Mouse (Mus musculus): Measurements from ENCODE around the gene Btrc. TPM values are rescaled to one million over a fixed set of nuclear protein-coding genes. Genes with fewer than 3 reads are reported as not detected.

Gene Btrc
- polyA plus RNA-seq, 1 experiment from 2014 or later = 63.3 TPM

- Histone ChIP-seq H3K9me3 (ENCODE audit: control insufficient read depth, low read length) (no peaks in the 10 kb centered on the region), H3K27ac (ENCODE audit: low read depth, low read length) (no peak overlapping the region), H3K4me3 (ENCODE audit: low read depth, low read length) (no peak overlapping the region), H3K9ac (ENCODE audit: low read depth, low read length) (no peak overlapping the region), H3K36me3 (ENCODE audit: control insufficient read depth, insufficient read depth, low read length) (no peaks in the 10 kb centered on the region), H3K4me2 (replicated peaks; ENCODE audit: low read depth, low read length) (no peak overlapping the region), H3K27me3 (ENCODE audit: control insufficient read depth, insufficient read depth, low read length) (no peaks in the 10 kb centered on the region), H3K4me1 (replicated peaks; ENCODE audit: control insufficient read depth, insufficient read depth, low read length) (no peaks in the 10 kb centered on the region)
- 64% methylated on average over 11 of the region's 11 CpGs for WGBS
- no peak for DNase-seq (ENCODE audit: low spot score)
- ATAC-seq (ENCODE audit: low FRiP score) = no peak
Measured at GRCm38 (mm10) chr19:45472691-45473520, 109.4 kb downstream of the Btrc start.

DNA sequence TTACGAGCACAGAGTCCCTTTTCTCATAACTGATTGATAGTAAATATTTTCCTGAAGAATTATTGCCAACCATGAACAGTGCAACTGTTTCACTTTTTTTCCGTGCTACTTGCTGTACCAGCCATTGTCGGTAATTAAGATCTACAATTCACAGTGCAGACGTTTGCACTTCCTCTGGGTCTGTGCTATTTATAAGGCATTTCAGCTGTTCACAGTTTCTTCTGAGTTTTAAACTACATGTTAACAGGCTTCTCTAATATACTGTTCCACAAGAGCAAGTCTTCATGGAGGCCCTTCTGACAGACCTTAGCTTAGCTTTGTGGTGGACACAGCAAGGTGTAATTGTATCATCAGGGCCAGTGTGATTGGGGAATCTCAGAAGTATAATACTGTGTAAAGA lies 111.2 kb downstream of the Btrc start:
- DNase-seq (ENCODE audit: low spot score) = no peak
- Histone ChIP-seq H3K27ac (ENCODE audit: low read depth, low read length) (no peak overlapping the region), H3K4me3 (ENCODE audit: low read depth, low read length) (no peak overlapping the region), H3K9me3 (ENCODE audit: control insufficient read depth, low read length) (no peaks in the 10 kb centered on the region), H3K4me2 (replicated peaks; ENCODE audit: low read depth, low read length) (no peak overlapping the region), H3K27me3 (ENCODE audit: control insufficient read depth, insufficient read depth, low read length) (no peaks in the 10 kb centered on the region), H3K9ac (ENCODE audit: low read depth, low read length) (no peak overlapping the region), H3K36me3 (ENCODE audit: control insufficient read depth, insufficient read depth, low read length) (no peaks in the 10 kb centered on the region), H3K4me1 (replicated peaks; ENCODE audit: control insufficient read depth, insufficient read depth, low read length) (no peaks in the 10 kb centered on the region)
- no peak for ATAC-seq (ENCODE audit: low FRiP score)
- WGBS = 88% methylated on average over 4 of the region's 4 CpGs

GRCm38 (mm10) chr19:45475928-45476553 lies 112.5 kb downstream of the Btrc start:
- DNase-seq (ENCODE audit: low spot score) (no peak), ATAC-seq (ENCODE audit: low FRiP score) (no peak; the same call in 1 of the 2 replicates)
- 65% methylated on average over 24 of the region's 24 CpGs for WGBS
- Histone ChIP-seq H3K9me3 (ENCODE audit: control insufficient read depth, low read length) (no peaks in the 10 kb centered on the region), H3K4me2 (replicated peaks; ENCODE audit: low read depth, low read length) (no peak overlapping the region), H3K4me3 (ENCODE audit: low read depth, low read length) (no peak overlapping the region), H3K4me1 (replicated peaks; ENCODE audit: control insufficient read depth, insufficient read depth, low read length) (no peaks in the 10 kb centered on the region), H3K27ac (ENCODE audit: low read depth, low read length) (peak overlapping the region; percentile 51), H3K27me3 (ENCODE audit: control insufficient read depth, insufficient read depth, low read length) (no peaks in the 10 kb centered on the region), H3K36me3 (ENCODE audit: control insufficient read depth, insufficient read depth, low read length) (no peaks in the 10 kb centered on the region), H3K9ac (ENCODE audit: low read depth, low read length) (no peak overlapping the region)

- H3K4me3 ChIP-seq (ENCODE audit: low read depth, low read length) = no peak overlapping the region
- no peaks in the 10 kb centered on the region for H3K36me3 ChIP-seq (ENCODE audit: control insufficient read depth, insufficient read depth, low read length)
- ATAC-seq (ENCODE audit: low FRiP score) = no peak
- H3K9me3 ChIP-seq (ENCODE audit: control insufficient read depth, low read length) = no peaks in the 10 kb centered on the region
- 89% methylated on average over 6 of the region's 6 CpGs for WGBS
- no peak overlapping the region for H3K27ac ChIP-seq (ENCODE audit: low read depth, low read length)
- DNase-seq (ENCODE audit: low spot score) = no peak
- no peak overlapping the region for H3K9ac ChIP-seq (ENCODE audit: low read depth, low read length)
- H3K4me1 ChIP-seq (replicated peaks; ENCODE audit: control insufficient read depth, insufficient read depth, low read length) = no peaks in the 10 kb centered on the region
- H3K4me2 ChIP-seq (replicated peaks; ENCODE audit: low read depth, low read length) = no peak overlapping the region
- no peaks in the 10 kb centered on the region for H3K27me3 ChIP-seq (ENCODE audit: control insufficient read depth, insufficient read depth, low read length)
Measured at GRCm38 (mm10) chr19:45479548-45479947, 116.0 kb downstream of the Btrc start.

DNA sequence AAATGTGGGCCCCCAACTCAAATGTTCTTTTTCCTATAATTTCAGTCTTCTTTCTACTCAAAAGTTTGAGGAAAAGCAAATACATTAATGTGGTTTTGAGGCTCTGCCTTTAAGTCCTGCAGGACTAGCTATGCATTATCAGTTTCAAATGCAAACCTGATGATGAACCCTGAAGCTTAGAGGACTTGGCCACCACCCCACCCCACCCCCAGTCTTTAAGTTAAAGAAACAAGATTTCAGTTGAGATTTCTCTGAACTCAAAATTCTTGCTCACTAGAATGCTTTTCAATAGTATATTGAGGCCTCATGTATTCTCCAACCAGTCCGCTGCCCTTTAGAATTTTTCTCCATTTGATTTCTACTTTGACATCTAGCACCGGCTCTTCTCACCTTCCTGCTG lies 117.0 kb downstream of the Btrc start:
- Histone ChIP-seq H3K9ac (ENCODE audit: low read depth, low read length) (no peak overlapping the region), H3K9me3 (ENCODE audit: control insufficient read depth, low read length) (no peaks in the 10 kb centered on the region), H3K27ac (ENCODE audit: low read depth, low read length) (no peak overlapping the region), H3K36me3 (ENCODE audit: control insufficient read depth, insufficient read depth, low read length) (no peaks in the 10 kb centered on the region), H3K4me2 (replicated peaks; ENCODE audit: low read depth, low read length) (no peak overlapping the region), H3K27me3 (ENCODE audit: control insufficient read depth, insufficient read depth, low read length) (no peaks in the 10 kb centered on the region), H3K4me3 (ENCODE audit: low read depth, low read length) (no peak overlapping the region), H3K4me1 (replicated peaks; ENCODE audit: control insufficient read depth, insufficient read depth, low read length) (no peaks in the 10 kb centered on the region)
- ATAC-seq (ENCODE audit: low FRiP score) (no peak), DNase-seq (ENCODE audit: low spot score) (no peak)
- 81% methylated on average over 2 of the region's 2 CpGs for WGBS

GRCm38 (mm10) chr19:45480951-45481350 lies 117.4 kb downstream of the Btrc start:
- 89% methylated on average over 4 of the region's 4 CpGs for WGBS
- Histone ChIP-seq H3K4me2 (replicated peaks; ENCODE audit: low read depth, low read length) (no peak overlapping the region), H3K4me1 (replicated peaks; ENCODE audit: control insufficient read depth, insufficient read depth, low read length) (no peaks in the 10 kb centered on the region), H3K9me3 (ENCODE audit: control insufficient read depth, low read length) (no peaks in the 10 kb centered on the region), H3K4me3 (ENCODE audit: low read depth, low read length) (no peak overlapping the region), H3K9ac (ENCODE audit: low read depth, low read length) (no peak overlapping the region), H3K27ac (ENCODE audit: low read depth, low read length) (no peak overlapping the region), H3K27me3 (ENCODE audit: control insufficient read depth, insufficient read depth, low read length) (no peaks in the 10 kb centered on the region), H3K36me3 (ENCODE audit: control insufficient read depth, insufficient read depth, low read length) (no peaks in the 10 kb centered on the region)
- ATAC-seq (ENCODE audit: low FRiP score) (no peak), DNase-seq (ENCODE audit: low spot score) (no peak)

- WGBS = 82% methylated on average over 2 of the region's 2 CpGs
- H3K27ac ChIP-seq (ENCODE audit: low read depth, low read length) = no peak overlapping the region
- no peaks in the 10 kb centered on the region for H3K27me3 ChIP-seq (ENCODE audit: control insufficient read depth, insufficient read depth, low read length)
- H3K4me2 ChIP-seq (replicated peaks; ENCODE audit: low read depth, low read length) = no peak overlapping the region
- no peaks in the 10 kb centered on the region for H3K4me1 ChIP-seq (replicated peaks; ENCODE audit: control insufficient read depth, insufficient read depth, low read length)
- DNase-seq (ENCODE audit: low spot score) (no peak), ATAC-seq (ENCODE audit: low FRiP score) (no peak)
- H3K36me3 ChIP-seq (ENCODE audit: control insufficient read depth, insufficient read depth, low read length) = no peaks in the 10 kb centered on the region
- no peak overlapping the region for H3K9ac ChIP-seq (ENCODE audit: low read depth, low read length)
- H3K9me3 ChIP-seq (ENCODE audit: control insufficient read depth, low read length) = no peaks in the 10 kb centered on the region
- no peak overlapping the region for H3K4me3 ChIP-seq (ENCODE audit: low read depth, low read length)
Measured at GRCm38 (mm10) chr19:45483470-45483869, 119.9 kb downstream of the Btrc start.

GRCm38 (mm10) chr19:45486206-45486991 lies 122.9 kb downstream of the Btrc start:
- no peak for DNase-seq (ENCODE audit: low spot score)
- Histone ChIP-seq H3K9me3 (ENCODE audit: control insufficient read depth, low read length) (no peaks in the 10 kb centered on the region), H3K4me1 (replicated peaks; ENCODE audit: control insufficient read depth, insufficient read depth, low read length) (no peaks in the 10 kb centered on the region), H3K4me2 (replicated peaks; ENCODE audit: low read depth, low read length) (no peak overlapping the region), H3K27ac (ENCODE audit: low read depth, low read length) (no peak overlapping the region), H3K36me3 (ENCODE audit: control insufficient read depth, insufficient read depth, low read length) (no peaks in the 10 kb centered on the region), H3K4me3 (ENCODE audit: low read depth, low read length) (no peak overlapping the region), H3K9ac (ENCODE audit: low read depth, low read length) (no peak overlapping the region), H3K27me3 (ENCODE audit: control insufficient read depth, insufficient read depth, low read length) (no peaks in the 10 kb centered on the region)
- no peak for ATAC-seq (ENCODE audit: low FRiP score)
- WGBS = 85% methylated on average over 6 of the region's 6 CpGs

All from hindbrain, embryonic 11.5 days (tissue).